Mouse (Mus musculus): ENCODE measurements around the gene Wdr90. TPM values are rescaled to one million over a fixed set of nuclear protein-coding genes. Genes with fewer than 3 reads are reported as not detected.
A peak's percentile ranks its signal among the peaks of the same experiment; 100 is the strongest.

Gene Wdr90
- polyA plus RNA-seq, 1 experiment from 2014 or later, result 13.1 TPM

GRCm38 (mm10) chr17:25879261-25879660 lies 18.0 kb upstream of the Wdr90 start:
- H3K4me2 ChIP-seq (ENCODE audit: low read length), result no peak overlapping the region
- no peaks in the 10 kb centered on the region for H3K27me3 ChIP-seq (replicated peaks; ENCODE audit: control insufficient read depth, insufficient read depth, low read length)
- H3K36me3 ChIP-seq (ENCODE audit: control insufficient read depth, insufficient read depth, low read length), result peaks cover 23% of the 10 kb centered on the region
- H3K4me1 ChIP-seq (ENCODE audit: control insufficient read depth, insufficient read depth, low read depth, low read length), result peaks cover 20% of the 10 kb centered on the region
- WGBS, result 32% methylated on average over 4 of the region's 4 CpGs
- no peak for ATAC-seq
- H3K4me3 ChIP-seq (ENCODE audit: low read length), result no peak overlapping the region
- no peak overlapping the region for H3K27ac ChIP-seq (ENCODE audit: low read depth, low read length)
- no peak overlapping the region for H3K9ac ChIP-seq (ENCODE audit: low read depth, low read length)
- no peaks in the 10 kb centered on the region for H3K9me3 ChIP-seq (ENCODE audit: control insufficient read depth, low read length)

GRCm38 (mm10) chr17:25878611-25879180 lies 17.4 kb upstream of the Wdr90 start:
- H3K36me3 ChIP-seq (ENCODE audit: control insufficient read depth, insufficient read depth, low read length), result peaks cover 20% of the 10 kb centered on the region
- no peak for ATAC-seq
- peaks cover 26% of the 10 kb centered on the region for H3K4me1 ChIP-seq (ENCODE audit: control insufficient read depth, insufficient read depth, low read depth, low read length)
- no peak overlapping the region for H3K4me3 ChIP-seq (ENCODE audit: low read length)
- H3K4me2 ChIP-seq (ENCODE audit: low read length), result no peak overlapping the region
- H3K27me3 ChIP-seq (replicated peaks; ENCODE audit: control insufficient read depth, insufficient read depth, low read length), result no peaks in the 10 kb centered on the region
- H3K27ac ChIP-seq (ENCODE audit: low read depth, low read length), result no peak overlapping the region
- 85% methylated on average over 19 of the region's 19 CpGs for WGBS
- H3K9me3 ChIP-seq (ENCODE audit: control insufficient read depth, low read length), result no peaks in the 10 kb centered on the region
- H3K9ac ChIP-seq (ENCODE audit: low read depth, low read length), result no peak overlapping the region

- H3K4me2 ChIP-seq (ENCODE audit: low read length), result no peak overlapping the region
- H3K4me1 ChIP-seq (ENCODE audit: control insufficient read depth, insufficient read depth, low read depth, low read length), result peaks cover 26% of the 10 kb centered on the region
- H3K27ac ChIP-seq (ENCODE audit: low read depth, low read length), result no peak overlapping the region
- ATAC-seq, result no peak
- no peaks in the 10 kb centered on the region for H3K27me3 ChIP-seq (replicated peaks; ENCODE audit: control insufficient read depth, insufficient read depth, low read length)
- H3K36me3 ChIP-seq (ENCODE audit: control insufficient read depth, insufficient read depth, low read length), result peaks cover 15% of the 10 kb centered on the region
- no peak overlapping the region for H3K9ac ChIP-seq (ENCODE audit: low read depth, low read length)
- H3K9me3 ChIP-seq (ENCODE audit: control insufficient read depth, low read length), result no peaks in the 10 kb centered on the region
- WGBS, result 92% methylated on average over 32 of the region's 32 CpGs
- H3K4me3 ChIP-seq (ENCODE audit: low read length), result no peak overlapping the region
Measured at GRCm38 (mm10) chr17:25877741-25878610, 16.7 kb upstream of the Wdr90 start.

- no peaks in the 10 kb centered on the region for H3K27me3 ChIP-seq (replicated peaks; ENCODE audit: control insufficient read depth, insufficient read depth, low read length)
- no peak overlapping the region for H3K4me2 ChIP-seq (ENCODE audit: low read length)
- no peak for ATAC-seq
- H3K27ac ChIP-seq (ENCODE audit: low read depth, low read length), result no peak overlapping the region
- H3K9ac ChIP-seq (ENCODE audit: low read depth, low read length), result no peak overlapping the region
- H3K4me3 ChIP-seq (ENCODE audit: low read length), result no peak overlapping the region
- H3K4me1 ChIP-seq (ENCODE audit: control insufficient read depth, insufficient read depth, low read depth, low read length), result peaks cover 26% of the 10 kb centered on the region
- no peaks in the 10 kb centered on the region for H3K9me3 ChIP-seq (ENCODE audit: control insufficient read depth, low read length)
- peaks cover 15% of the 10 kb centered on the region for H3K36me3 ChIP-seq (ENCODE audit: control insufficient read depth, insufficient read depth, low read length)
- 92% methylated on average over 3 of the region's 3 CpGs for WGBS
Measured at GRCm38 (mm10) chr17:25877025-25877424, 15.7 kb upstream of the Wdr90 start.

DNA sequence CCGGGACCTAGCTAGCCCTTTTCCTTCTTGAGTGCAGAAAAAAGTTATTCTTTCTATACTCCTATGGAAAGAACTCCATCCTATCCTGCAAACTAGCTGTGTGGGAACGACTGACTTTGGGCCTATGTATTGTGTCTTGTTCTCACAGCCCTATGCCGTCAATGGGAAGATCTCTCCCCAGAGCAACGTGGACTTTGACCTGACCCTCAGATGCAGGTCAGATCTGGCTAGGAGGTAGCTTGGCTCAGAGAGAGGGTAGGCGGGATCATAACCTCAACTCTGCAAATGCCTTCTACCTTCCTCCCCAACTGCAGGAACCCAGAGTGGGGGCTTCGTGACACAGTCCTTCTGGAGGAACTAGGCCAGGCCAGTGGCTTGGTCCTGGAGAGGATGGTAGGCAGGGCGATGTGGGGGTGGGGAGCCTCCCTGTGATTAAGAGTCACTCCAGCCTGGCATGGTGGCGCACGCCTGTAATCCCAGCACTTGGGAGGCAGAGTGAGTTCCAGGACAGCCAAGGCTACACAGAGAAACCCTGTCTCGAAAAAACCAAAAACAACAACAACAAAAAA lies 15.1 kb upstream of the Wdr90 start:
- no peak for ATAC-seq
- WGBS, result 61% methylated on average over 10 of the region's 10 CpGs
- Histone ChIP-seq H3K27me3 (replicated peaks; ENCODE audit: control insufficient read depth, insufficient read depth, low read length) (no peaks in the 10 kb centered on the region), H3K36me3 (ENCODE audit: control insufficient read depth, insufficient read depth, low read length) (peaks cover 15% of the 10 kb centered on the region), H3K4me1 (ENCODE audit: control insufficient read depth, insufficient read depth, low read depth, low read length) (peaks cover 26% of the 10 kb centered on the region), H3K9me3 (ENCODE audit: control insufficient read depth, low read length) (no peaks in the 10 kb centered on the region), H3K9ac (ENCODE audit: low read depth, low read length) (peak overlapping the region; percentile 93), H3K4me3 (ENCODE audit: low read length) (peak overlapping the region; percentile 86), H3K4me2 (ENCODE audit: low read length) (peak overlapping the region; percentile 94), H3K27ac (ENCODE audit: low read depth, low read length) (peak overlapping the region; percentile 97)

DNA sequence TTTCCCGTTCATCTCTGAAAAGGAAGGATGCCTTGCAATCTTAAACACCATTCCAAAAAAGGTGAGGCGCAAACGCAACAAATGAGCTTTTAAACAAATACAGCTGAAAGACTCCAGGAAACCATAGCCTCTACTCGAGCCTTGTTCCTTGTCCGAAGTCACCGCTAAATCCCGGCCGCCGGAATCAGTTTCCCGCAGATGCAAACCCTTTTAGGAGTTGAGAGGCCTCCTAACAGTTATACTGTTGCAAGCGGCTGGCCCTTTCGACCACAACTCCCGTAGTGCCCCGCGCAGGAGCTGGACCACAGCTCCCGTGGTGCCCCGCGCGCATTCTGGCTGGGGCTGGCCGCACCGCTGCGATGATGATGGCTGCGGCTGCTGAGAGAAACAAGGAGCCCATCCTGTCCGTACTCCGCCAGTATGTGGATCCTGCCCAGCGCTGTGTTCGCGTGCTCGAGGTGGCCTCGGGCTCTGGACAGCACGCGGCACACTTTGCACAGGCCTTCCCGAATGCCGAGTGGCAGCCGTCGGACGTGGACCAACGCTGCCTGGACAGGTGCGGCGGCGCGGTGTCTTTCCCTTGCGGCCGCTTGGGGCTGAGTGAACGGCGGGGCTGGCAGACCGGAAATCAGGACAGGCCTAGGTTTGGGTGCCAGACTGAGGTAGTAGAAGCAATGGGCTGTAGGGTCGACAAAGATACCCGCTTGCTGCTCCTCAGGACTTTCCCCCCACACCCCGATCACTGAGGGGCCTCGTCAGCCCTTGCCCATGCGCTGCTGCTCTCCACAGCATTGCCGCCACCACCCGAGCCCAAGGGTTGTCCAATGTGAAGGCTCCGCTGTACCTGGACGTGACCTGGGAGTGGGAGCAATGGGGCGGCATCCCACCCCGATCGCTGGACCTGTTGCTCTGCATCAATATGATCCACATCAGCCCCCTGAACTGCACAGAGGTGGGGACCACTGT lies 14.2 kb upstream of the Wdr90 start:
- Histone ChIP-seq H3K27ac (ENCODE audit: low read depth, low read length) (peak overlapping the region; percentile 97), H3K4me1 (ENCODE audit: control insufficient read depth, insufficient read depth, low read depth, low read length) (peaks cover 23% of the 10 kb centered on the region), H3K4me3 (ENCODE audit: low read length) (peak overlapping the region; percentile 86), H3K9me3 (ENCODE audit: control insufficient read depth, low read length) (no peaks in the 10 kb centered on the region), H3K27me3 (replicated peaks; ENCODE audit: control insufficient read depth, insufficient read depth, low read length) (no peaks in the 10 kb centered on the region), H3K9ac (ENCODE audit: low read depth, low read length) (peak overlapping the region; percentile 93), H3K36me3 (ENCODE audit: control insufficient read depth, insufficient read depth, low read length) (peaks cover 15% of the 10 kb centered on the region), H3K4me2 (ENCODE audit: low read length) (peak overlapping the region; percentile 94)
- under 1% methylated on average over 59 of the region's 59 CpGs for WGBS
- ATAC-seq, result peak; percentile 93

- under 1% methylated on average over 25 of the region's 25 CpGs for WGBS
Measured at GRCm38 (mm10) chr17:25874721-25875170, 13.4 kb upstream of the Wdr90 start, which contains the start of gene Mettl26. Gene Mettl26, plus strand, starts transcription at chr17:25875074.

DNA sequence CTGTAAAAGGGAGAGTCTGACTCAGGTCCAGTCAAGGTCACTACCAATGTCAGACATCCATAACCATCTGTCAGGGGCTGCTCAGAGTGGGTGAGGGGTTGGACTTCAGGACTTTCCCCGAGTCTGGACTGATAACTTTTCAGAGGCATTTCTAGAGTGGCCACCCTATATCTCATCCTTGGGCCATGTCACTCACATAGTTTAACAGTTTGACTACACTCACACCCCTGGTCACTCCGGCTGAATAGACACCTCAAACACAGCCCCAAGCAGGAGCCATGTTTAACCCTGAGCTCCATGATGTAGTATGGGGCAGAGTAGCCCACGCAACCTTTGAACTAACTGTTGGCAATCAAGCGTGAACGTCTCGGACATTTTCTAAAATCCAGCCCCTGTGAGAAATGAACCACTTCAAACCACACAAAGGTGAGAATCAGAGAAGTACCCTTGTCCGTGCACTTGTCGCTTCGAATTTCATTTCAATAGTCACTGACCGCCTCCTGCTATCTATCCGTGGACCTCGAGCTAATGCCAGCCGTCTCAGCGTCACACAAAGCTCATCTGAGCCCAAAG lies 12.9 kb upstream of the Wdr90 start:
- Histone ChIP-seq H3K9ac (ENCODE audit: low read depth, low read length) (peak overlapping the region; percentile 73), H3K27ac (ENCODE audit: low read depth, low read length) (peak overlapping the region; percentile 97), H3K4me2 (ENCODE audit: low read length) (peak overlapping the region; percentile 94), H3K4me1 (ENCODE audit: control insufficient read depth, insufficient read depth, low read depth, low read length) (peaks cover 21% of the 10 kb centered on the region), H3K9me3 (ENCODE audit: control insufficient read depth, low read length) (no peaks in the 10 kb centered on the region), H3K27me3 (replicated peaks; ENCODE audit: control insufficient read depth, insufficient read depth, low read length) (no peaks in the 10 kb centered on the region), H3K36me3 (ENCODE audit: control insufficient read depth, insufficient read depth, low read length) (peaks cover 11% of the 10 kb centered on the region), H3K4me3 (ENCODE audit: low read length) (peak overlapping the region; percentile 86)
- 4% methylated on average over 14 of the region's 14 CpGs for WGBS
- ATAC-seq, result no peak

More at GRCm38 (mm10) chr17:25874721-25875170, 13.4 kb upstream of the Wdr90 start, which contains the start of gene Mettl26:
- Histone ChIP-seq H3K4me3 (ENCODE audit: low read length) (peak within 1 kb of the TSS; percentile 86), H3K36me3 (ENCODE audit: control insufficient read depth, insufficient read depth, low read length) (peaks cover 15% of the 10 kb centered on the region), H3K9me3 (ENCODE audit: control insufficient read depth, low read length) (no peaks in the 10 kb centered on the region), H3K4me2 (ENCODE audit: low read length) (peak within 1 kb of the TSS; percentile 94), H3K27me3 (replicated peaks; ENCODE audit: control insufficient read depth, insufficient read depth, low read length) (no peaks in the 10 kb centered on the region), H3K27ac (ENCODE audit: low read depth, low read length) (peak within 1 kb of the TSS; percentile 97), H3K9ac (ENCODE audit: low read depth, low read length) (peak within 1 kb of the TSS; percentile 93), H3K4me1 (ENCODE audit: control insufficient read depth, insufficient read depth, low read depth, low read length) (peaks cover 21% of the 10 kb centered on the region)
- ATAC-seq, result peak; percentile 78
